Mouse (Mus musculus): Measurements from ENCODE around the gene Gm28042. TPM values are rescaled to one million over a fixed set of nuclear protein-coding genes. Genes with fewer than 3 reads are reported as not detected.
A peak's percentile ranks its signal among the peaks of the same experiment; 100 is the strongest.

Gene Gm28042
- 1 to 10 TPM in 1 of 2 experiments, under 1 TPM in 1; 0.71 to 1.6 TPM for total RNA-seq (2021)

DNA sequence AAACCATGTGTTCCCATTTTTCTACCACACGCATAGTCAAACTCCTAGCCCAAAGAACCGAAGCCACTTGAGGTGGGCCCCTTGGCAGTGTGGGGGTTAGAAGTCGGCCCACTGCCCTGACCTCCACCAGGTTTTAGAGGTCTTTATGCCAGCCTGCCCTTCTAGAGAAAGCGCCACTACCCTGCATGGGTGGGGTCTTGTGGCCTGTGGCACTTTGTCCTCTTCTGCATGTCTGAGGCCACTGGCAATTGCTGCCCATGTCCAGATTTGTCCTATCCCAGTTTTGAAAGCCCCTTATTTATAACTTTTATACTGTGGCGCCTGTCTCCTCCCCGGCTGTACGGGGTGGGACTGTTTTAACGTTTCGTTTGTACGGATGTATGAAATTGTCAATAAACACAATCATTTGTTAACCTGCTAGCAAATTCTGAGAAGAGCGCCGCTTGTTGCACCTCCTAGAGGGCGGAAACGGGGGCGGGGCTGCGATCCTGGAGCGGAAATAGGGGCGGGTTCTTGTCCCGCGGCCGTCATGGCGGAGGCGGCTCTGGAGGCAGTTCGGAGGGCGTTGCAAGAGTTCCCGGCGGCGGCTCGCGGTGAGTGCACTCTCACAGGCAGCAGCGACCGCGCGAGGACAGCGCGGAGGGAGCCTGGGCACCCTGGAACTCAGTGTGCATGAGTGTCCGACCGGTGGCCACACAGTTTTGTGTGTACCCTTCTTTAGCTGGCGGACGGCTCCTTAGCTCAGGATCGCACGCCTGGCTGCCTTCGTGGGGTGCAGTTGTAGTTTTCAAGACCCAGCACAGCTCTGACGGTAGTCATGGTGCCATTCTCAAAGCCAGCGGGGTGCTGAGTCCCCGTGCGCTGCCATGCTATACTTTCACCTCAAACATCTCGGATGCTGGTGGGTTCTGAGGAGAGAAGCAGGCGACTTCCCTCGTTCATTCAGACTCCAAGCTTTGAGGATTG lies at the start of gene Gm28042, which contains the start of gene Jmjd7:
Gm28042 (plus strand) TSS at position 510 of the 966 bp plus-strand sequence.
Jmjd7 (plus strand) TSS at position 500 of the 966 bp plus-strand sequence.
- DNase-seq (ENCODE audit: extremely low spot score in 1 of 2, low spot score in 2 of 2), result peak; percentile 85 to 97
- intact Hi-C loops (cut with DNase I), result no loop called here

DNA sequence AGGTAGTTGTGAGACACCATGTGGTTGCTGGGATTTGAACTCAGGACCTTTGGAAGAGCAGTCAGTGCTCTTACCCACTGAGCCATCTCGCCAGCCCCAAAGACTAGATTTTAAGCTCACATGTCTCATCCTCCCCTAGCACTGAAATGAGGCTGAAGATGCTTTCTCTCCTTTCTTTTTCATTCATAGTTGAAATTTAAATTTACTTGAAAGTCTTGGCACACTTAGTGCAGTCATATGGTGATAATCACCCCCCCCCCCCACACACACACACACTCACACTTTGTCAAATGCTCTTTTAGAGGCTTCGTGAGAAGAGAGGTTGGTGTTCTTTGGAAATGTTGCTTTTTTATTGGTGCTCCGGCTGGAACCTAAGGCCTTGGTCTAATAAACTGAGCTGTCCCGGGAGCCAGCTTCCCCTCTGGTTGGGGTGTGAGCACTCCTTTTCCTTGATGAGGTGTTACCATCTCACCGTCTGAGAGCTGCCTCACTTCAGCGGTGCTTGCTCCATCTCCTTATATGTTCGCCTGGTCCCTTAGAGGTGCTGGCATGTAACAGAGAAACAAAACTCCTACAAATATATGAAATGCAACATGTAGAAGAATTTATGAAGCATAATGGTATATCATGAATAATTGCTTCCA lies 46.8 kb upstream of the Gm28042 start:
- no peak for DNase-seq (ENCODE audit: extremely low spot score in 1 of 2, low spot score in 2 of 2)
- intact Hi-C loops (cut with DNase I), result no loop called here

DNA sequence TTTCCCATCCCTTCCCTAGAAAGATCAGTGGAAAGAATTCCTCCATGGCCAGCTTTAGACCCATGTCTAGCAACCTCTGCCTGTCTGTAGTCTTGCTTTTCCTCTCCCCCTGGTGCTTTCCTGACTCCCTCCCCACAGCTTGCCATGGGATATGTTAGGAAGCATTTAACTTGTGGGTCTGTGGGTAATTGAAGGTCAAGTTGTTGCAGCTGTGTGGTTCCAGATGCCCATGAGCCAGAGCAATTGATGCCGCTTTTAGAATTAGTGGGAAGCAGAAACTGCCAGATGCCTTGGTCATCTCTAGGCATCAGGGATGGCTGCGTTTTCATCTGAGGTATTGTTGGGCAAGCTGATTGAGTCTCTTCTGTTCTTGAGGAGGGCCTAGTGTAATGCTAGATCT lies 45.7 kb upstream of the Gm28042 start:
- intact Hi-C loops (cut with DNase I), result no loop called here
- DNase-seq (ENCODE audit: extremely low spot score in 1 of 2, low spot score in 2 of 2), result no peak

DNA sequence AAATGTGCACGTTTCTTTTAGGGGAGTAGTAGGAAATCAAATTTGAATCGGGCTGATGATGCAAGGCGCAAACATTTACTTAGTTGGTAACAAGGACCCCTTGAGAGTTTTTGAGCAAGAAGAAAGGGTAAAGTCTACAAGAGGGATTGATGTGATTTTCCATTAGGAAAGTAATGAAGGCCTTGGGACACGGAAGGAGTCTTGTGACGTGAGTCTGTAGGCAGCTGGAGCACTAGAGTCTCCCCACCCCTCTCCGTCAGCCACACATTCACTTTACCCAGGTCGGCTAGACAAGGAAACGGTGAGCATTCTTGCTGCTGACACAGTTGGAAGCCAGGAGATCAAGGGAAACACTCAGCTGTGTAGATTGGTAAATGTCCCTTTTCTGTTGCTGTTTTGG lies 41.4 kb upstream of the Gm28042 start:
- intact Hi-C loops (cut with DNase I), result no loop called here
- DNase-seq (ENCODE audit: extremely low spot score in 1 of 2, low spot score in 2 of 2), result no peak

DNA sequence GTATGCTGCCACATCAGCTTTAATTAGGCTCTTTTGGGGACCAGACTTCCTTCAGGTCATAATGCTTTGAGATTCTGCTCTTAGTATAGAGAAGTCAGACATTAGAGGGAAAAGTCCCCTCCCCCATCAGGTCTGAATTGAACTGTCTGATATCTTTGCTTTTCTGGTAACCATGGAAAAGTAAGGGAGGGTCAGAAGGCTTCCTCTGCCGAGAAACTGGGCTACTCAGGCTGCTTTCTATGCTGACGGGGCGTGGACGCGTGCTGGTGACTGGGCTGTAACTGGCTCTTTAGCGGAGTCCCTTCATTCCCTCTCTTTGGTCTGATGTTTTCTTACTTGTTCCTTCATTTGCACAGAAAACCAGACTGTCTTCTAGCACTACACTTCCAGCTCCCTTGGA lies 40.9 kb upstream of the Gm28042 start:
- DNase-seq (ENCODE audit: extremely low spot score in 1 of 2, low spot score in 2 of 2), result no peak
- intact Hi-C loops (cut with DNase I), result no loop called here

DNA sequence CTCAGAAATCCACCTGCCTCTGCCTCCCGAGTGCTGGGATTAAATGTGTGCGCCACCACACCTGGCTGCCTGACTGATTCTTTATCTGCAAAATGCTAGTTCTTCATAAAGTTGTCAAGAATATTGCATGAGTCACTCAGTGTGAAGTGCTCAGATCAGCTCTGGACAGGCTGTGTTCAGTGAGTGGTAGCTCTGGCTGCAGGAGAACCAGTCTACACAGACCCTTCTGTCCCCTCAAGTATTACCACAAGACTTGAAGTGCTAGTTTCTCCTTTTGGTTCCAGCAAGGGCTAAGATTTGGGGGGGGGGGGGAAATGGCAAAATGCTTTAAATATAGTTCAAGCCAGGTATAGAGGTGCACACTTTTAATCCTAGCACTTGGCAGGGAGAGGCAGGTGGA lies 39.9 kb upstream of the Gm28042 start:
- intact Hi-C loops (cut with DNase I), result no loop called here
- DNase-seq (ENCODE audit: extremely low spot score in 1 of 2, low spot score in 2 of 2), result no peak

DNA sequence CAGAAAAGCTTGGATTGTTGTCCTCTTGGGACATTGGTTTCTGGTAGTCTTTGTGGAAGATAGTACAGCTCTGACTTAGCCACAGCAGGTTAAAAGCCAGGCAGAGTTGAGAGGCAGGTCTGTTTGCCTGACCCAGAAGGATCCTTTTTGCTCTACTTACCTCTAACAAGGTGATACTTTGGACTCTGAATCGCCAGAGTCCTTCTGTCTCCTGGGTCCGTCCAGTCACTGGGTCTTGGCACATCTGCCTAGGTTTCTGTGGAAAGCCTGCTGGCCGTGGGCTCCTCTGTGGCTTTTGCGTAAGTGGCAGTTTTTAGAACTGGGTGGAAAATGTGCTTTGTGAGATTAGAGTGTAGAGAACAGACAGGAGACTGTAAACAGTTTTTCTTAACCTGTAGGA lies 38.3 kb upstream of the Gm28042 start:
- no peak for DNase-seq (ENCODE audit: extremely low spot score in 1 of 2, low spot score in 2 of 2)
- intact Hi-C loops (cut with DNase I), result no loop called here

DNA sequence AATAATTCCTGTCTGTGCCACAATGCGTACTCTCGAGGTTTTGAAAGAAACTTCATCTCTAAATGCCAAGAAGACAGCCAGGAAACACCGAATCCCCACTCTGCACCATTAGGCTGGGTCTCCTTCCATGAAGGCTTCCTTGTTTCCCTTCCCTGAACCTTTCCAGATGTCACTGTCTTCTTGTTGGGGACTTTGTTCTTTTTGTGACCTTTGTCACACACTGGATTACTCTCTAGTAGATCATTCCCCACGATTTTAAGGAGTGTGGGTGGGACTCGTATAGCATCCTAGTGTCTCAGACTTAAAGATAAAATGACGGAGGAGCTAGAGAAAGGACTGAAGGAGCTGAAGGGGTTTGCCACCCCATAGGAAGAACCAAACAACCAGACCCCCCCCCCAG lies 36.4 kb upstream of the Gm28042 start:
- intact Hi-C loops (cut with DNase I), result no loop called here

DNA sequence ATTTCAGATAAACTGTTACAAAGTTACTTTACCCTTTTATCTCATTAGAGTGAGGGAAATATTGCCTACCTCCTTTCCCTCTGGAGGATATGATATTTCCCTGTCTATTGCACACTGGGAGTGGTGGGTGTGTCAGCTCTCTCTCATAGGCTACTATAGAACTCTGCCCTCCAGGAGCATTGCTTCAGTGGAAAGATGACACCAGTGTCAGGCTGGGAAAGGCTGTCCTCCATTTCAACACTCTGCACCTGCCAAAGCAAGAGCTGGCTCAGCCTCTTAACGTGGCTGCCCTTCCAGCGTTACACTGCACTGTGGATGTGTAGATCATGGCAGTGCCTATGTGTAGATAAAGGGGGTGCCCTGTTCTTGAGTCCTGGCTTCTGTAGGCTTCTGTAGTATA lies 34.9 kb upstream of the Gm28042 start:
- intact Hi-C loops (cut with DNase I), result no loop called here
- DNase-seq (ENCODE audit: extremely low spot score in 1 of 2, low spot score in 2 of 2), result no peak

More for the DNA sequence above, 36.4 kb upstream of the Gm28042 start:
- DNase-seq (ENCODE audit: extremely low spot score in 1 of 2, low spot score in 2 of 2), result no peak

DNA sequence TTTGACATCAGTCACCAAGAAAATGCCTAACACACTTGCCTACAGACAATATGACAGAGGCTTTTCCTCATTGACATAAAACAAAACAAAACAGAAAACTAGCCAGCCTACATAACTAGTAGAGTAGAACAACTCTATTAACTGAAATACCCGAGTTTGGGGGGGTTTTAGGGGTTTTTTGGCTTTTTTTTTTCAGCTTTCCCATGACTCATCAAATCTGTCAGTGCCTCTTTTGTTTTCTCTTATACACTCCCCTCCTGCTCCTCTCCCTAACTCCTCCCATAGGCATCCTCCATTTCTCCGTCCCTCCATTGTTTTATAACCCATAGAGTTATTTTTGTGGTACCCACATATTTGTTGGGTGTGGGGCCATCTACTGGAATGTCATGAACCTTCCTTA lies 33.8 kb upstream of the Gm28042 start:
- intact Hi-C loops (cut with DNase I), result no loop called here

DNA sequence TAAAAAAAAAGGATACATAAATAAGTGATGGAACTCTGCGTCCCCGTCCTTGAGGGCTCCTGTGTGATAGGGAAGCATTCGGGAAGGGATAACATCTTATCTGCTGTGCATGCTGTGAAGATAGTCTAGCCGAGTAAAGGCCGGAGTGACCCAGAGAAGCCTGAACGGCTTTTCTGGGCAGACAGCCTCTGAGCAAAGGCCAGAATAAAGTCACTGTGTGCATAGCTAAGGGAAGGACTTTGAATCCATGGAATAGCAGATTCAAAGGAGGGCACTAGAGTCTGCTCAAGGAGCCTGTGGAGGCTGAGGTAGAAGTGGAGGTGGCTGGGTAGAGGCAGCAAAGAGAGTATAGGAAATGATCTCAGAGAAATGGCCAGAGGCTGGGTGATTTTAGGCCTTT lies 32.5 kb upstream of the Gm28042 start:
- intact Hi-C loops (cut with DNase I), result no loop called here
- no peak for DNase-seq (ENCODE audit: extremely low spot score in 1 of 2, low spot score in 2 of 2)

More for the DNA sequence above, 33.8 kb upstream of the Gm28042 start:
- no peak for DNase-seq (ENCODE audit: extremely low spot score in 1 of 2, low spot score in 2 of 2)

DNA sequence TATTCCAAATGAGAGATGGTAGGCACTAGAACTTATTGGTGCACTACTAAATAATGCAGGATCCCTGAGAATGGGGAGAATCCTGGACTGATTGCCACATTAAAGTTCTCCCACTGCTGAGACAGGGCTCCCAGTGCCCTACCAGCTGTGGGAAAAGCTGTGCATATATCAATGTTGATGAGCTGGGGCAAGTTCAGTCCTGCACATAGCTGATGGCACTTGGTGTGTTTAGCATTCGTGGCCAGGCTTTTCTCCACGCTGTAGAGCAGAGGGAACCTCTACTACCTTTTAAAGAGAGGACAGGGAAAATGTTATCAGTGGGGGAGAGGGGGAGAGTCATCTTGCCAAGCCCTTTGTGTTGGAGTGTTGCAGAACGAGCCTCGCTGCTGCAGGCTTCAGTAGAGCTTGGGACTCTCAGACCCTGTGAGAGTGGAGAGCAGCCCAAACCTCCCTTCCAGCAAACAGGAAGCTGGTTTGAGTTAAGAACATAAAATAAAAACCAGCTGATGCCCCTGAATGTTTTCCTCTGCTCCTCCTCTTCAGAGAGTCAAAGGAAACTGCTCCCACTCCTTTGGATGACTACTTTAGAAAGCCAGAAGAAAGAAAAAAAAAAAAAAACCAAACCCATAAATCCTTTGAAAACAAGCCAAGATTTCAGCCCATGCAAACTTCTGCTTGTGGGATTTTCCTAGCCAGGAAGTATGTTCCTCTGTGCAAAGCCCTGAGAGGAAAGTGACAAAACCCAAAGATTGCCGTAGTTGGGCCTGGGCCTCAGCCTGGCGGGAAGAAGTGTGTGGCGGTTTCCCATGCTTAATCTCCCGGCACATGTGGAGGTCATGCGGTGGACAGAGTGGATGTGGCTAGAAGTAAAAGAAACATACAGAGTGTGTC lies 31.7 kb upstream of the Gm28042 start:
- intact Hi-C loops (cut with DNase I), result no loop called here

DNA sequence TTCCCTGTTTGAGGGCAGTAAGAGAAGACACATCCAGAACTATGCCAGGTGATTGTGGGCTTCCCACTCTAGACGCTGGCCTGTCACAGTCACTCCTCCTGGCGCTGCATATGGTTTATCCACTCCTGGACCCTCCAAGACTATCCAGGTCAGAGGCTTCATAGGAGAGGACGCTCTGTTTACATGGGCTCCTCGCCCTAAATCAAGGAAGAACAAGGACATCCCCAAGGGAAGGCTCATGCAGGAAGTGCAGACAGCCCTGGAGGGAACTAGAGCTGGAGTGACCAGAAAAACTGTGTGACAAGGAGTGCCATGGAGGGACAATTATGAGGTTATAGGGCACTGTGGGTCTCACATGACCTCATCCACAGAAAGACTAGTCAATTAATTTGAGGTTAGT lies 29.9 kb upstream of the Gm28042 start:
- no peak for DNase-seq (ENCODE audit: extremely low spot score in 1 of 2, low spot score in 2 of 2)
- intact Hi-C loops (cut with DNase I), result no loop called here

More for the DNA sequence above, 31.7 kb upstream of the Gm28042 start:
- DNase-seq (ENCODE audit: extremely low spot score in 1 of 2, low spot score in 2 of 2), result no peak

DNA sequence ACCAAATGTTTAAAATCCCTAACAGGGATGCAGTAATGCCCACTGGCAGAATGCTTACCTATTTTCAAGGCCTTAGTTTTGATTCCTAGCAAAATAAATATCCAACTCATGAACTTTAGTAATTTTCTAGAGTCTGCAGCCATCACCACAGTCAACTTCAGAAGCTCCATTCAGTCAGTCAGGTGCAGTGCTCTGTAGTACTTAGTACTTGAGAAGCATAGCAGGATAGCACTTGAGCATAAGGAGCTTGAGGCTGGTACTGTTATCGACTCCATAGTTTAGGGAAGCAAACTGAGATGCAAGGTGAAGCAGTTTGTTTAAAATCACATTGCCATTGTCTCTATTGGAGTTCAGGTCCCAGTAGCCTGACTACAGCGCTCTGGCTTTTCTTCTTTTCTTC lies 27.6 kb upstream of the Gm28042 start:
- no peak for DNase-seq (ENCODE audit: extremely low spot score in 1 of 2, low spot score in 2 of 2)
- intact Hi-C loops (cut with DNase I), result no loop called here

DNA sequence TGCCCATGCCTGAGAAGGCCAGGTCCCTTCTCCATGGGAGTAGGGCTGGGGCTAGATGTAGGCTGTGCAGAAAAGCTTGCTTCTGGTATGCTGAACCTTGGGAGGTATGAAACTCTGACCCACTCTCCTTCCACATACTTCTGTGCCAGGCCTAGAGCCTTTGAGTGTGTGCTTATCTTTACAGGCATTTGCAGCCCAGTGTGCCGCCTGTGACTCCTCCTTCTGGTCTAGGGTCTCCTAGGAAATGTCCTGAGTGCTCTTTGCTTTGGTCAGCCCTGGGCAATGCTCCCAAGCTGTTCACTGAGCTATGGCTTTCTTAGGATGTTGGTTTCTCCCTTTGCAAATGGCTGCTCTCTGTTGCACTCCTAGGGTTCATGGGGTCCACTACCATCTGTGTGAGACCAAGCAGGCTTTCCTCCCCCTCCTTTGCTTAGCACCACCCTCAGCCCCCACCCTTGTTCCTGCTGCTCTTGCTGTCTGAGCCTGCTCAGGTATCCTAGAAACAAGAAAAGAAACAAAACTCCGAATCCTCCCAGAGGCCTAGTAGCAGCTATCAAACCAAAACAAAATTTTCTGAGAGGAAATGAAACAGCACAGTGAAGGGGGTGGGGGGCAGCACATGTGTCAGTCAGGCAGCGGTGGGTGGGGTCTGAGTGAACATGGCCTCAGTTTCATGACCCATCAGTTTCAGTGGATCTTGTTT lies 26.3 kb upstream of the Gm28042 start:
- intact Hi-C loops (cut with DNase I), result no loop called here
- DNase-seq (ENCODE audit: extremely low spot score in 1 of 2, low spot score in 2 of 2), result no peak

DNA sequence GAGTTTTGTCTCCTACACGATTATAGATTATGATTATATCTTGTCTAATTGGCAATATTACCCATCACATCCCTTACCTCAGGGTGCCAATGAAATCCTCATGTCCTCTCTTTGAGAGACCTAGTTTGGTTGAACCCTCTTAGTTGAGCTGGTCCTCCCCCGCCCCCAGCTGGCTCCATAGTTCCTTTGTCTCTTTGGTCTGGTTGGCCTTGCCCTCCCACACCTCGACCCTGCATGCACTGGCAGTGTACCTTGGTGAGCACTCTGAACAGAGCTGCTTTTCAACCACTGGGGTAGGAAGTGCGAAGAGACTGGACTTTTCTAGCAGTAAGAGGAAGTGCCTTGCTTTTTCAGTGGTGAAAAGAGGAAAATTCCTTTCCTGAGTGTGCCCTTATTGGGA lies 25.3 kb upstream of the Gm28042 start:
- no peak for DNase-seq (ENCODE audit: extremely low spot score in 1 of 2, low spot score in 2 of 2)
- intact Hi-C loops (cut with DNase I), result no loop called here

DNA sequence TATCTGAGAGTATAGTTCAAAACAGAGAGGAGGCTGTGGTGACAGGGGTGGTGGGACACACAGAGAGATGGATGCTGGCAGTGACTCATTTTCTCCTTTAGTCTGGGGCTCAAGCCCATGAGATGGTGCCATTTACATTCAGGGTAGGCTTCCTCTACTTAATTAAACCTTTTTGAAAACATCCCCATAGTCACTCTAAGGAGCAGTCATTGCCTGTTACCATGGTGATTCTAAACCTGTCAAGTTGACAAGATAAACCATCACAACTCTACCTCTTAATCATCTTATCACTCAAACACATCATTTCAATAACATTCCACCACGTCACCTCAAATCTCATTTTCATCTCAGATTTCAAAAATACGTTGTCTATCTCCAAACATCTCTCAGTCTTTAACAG lies 23.3 kb upstream of the Gm28042 start:
- DNase-seq (ENCODE audit: extremely low spot score in 1 of 2, low spot score in 2 of 2), result no peak
- intact Hi-C loops (cut with DNase I), result no loop called here

DNA sequence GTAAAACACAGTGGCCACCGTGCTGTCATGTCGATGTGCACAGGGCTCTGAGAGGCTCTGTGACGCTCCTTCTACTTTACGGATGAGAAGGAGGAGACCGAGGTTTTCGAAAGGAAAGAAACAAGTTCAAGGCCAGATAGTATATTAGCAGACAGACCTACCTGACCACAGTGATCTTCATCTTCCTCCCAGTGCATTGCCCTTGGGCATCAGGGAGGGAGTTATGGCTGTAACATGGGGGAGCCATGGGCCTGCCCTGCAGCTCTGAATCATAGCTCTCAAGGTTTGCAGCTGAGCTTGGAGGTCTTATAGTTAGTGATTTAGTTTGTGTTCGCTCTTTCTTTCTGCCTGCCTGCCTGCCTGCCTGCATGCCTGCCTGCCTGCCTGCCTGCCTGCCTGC lies 20.6 kb upstream of the Gm28042 start:
- intact Hi-C loops (cut with DNase I), result no loop called here

More for the DNA sequence above, 20.6 kb upstream of the Gm28042 start:
- DNase-seq (ENCODE audit: extremely low spot score in 1 of 2, low spot score in 2 of 2), result no peak
